Mouse (Mus musculus): ENCODE data around the gene Gtsf2. TPM values are rescaled to one million over a fixed set of nuclear protein-coding genes. Genes with fewer than 3 reads are reported as not detected.

Gtsf2 gene
- polyA plus RNA-seq (2012; fragmentation: generic; extraction: Trizol): not detected

DNA sequence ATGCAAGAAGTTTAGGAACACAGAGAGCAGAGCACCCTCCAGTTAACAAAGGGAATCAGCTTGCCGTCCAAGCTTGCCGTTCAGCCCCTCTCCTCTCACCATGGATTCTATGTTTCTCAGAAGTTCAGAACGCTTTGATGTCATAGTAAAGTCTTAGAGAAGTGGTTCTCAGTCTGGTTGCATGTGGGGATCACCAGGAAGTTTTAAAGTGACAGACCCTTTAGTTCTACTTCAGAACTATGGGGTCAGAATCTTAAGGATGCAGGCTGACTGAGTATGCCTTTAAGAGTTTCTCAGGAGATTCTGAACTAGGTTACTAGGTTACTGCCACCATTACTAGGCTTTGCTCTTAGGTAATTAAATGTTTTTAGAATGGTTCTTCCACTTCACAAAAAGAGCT is at the start of gene Gtsf2:
Gene Gtsf2 (minus strand): TSS at position 101 of the 400 bp plus-strand sequence.
- Histone ChIP-seq H3K36me3 (ENCODE audit: control insufficient read depth, insufficient read depth) (no peaks in the 10 kb centered on the region), H3K4me3 (no peak within 1 kb of the TSS)
- TF ChIP-seq SRF (IDR thresholded peaks at IDR 0.05; ENCODE audit: control insufficient read depth, insufficient read length, low read depth) (no peak), E2F4 (IDR thresholded peaks at IDR 0.05; ENCODE audit: insufficient read depth) (no peak), MAX (IDR thresholded peaks at IDR 0.05; ENCODE audit: low read depth) (no peak), POLR2A (IDR thresholded peaks at IDR 0.05; ENCODE audit: insufficient read length, low read depth) (no peak), REST (IDR thresholded peaks at IDR 0.05; ENCODE audit: insufficient read depth, insufficient read length) (no peak), USF1 (IDR thresholded peaks at IDR 0.05; ENCODE audit: low read depth) (no peak)

DNA sequence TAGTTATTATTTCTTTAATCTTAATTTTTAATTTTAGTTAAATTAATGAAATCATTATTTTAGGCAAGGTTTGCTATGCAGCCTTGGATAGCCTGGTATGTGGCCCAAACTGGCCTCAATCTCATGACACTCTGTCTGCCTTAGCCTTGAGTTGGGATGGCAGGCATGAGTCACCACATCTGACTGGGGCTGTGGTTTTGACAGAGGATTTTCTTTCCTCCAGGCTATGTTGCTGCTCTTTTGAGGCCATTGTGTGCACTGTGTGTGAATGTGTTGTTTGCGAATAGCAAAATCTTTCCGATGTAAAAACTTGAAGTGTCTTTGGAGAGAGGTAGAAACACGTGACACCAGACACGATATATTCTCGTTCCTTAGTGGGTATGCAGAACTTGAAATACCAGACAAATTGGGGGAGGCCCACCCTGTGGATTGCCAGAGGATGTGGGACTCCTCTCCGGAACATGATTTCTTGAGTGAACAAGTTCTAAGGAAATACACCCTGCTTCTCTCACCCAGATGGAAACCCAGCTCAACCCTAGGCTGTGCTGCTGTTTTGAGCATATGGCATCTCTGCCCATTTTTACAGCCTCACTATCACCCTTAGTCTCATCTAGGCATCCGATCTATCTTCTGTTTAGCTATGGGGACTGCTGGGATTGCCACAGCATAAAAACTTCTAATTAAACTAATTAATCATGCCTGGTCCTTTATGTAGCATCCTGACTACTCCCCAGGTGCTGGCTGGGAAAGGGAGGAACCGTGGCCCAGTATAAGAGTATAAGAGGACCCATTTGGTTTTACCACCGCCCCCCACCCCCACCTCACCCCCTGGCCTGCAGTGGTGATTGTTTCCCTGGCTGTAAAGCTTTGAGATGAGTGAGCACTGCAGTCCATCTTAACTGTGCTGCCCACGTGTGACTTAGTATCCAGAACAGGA is 48.2 kb upstream of the Gtsf2 start:
- TF ChIP-seq MYOD1 (IDR thresholded peaks at IDR 0.05; ENCODE audit: control insufficient read depth in 1 of 3, insufficient read length in 2 of 3, low read depth in 2 of 3) (peak in 2 of 3 experiments; percentile 1 to 37), MAX (IDR thresholded peaks at IDR 0.05; ENCODE audit: low read depth) (peak; percentile 23), REST (IDR thresholded peaks at IDR 0.05; ENCODE audit: insufficient read depth, insufficient read length) (no peak), CEBPB (IDR thresholded peaks at IDR 0.05; ENCODE audit: insufficient read depth, poor library complexity, severe bottlenecking) (no peak), TCF3 (IDR thresholded peaks at IDR 0.05; ENCODE audit: insufficient read length, low read depth) (no peak), USF1 (IDR thresholded peaks at IDR 0.05; ENCODE audit: low read depth) (peak; percentile 23), TCF12 (IDR thresholded peaks at IDR 0.05; ENCODE audit: insufficient read depth, poor library complexity, severe bottlenecking) (no peak), POLR2AphosphoS2 (IDR thresholded peaks at IDR 0.05; ENCODE audit: insufficient read length, low read depth) (no peak), MYOG (IDR thresholded peaks at IDR 0.05; ENCODE audit: control insufficient read depth in 1 of 3, insufficient read depth in 1 of 3, insufficient read length in 2 of 3, low read depth in 2 of 3) (peak in 1 of 3 experiments; percentile 43), POLR2A (IDR thresholded peaks at IDR 0.05; ENCODE audit: insufficient read length, low read depth) (no peak), E2F4 (IDR thresholded peaks at IDR 0.05; ENCODE audit: insufficient read depth) (no peak)
- no peak overlapping the region for H3K4me3 ChIP-seq

More for the DNA sequence above, at the start of gene Gtsf2:
- no peaks in the 10 kb centered on the region for H3K27me3 ChIP-seq (ENCODE audit: control insufficient read depth, insufficient read depth, insufficient read length)
- H3K79me2 ChIP-seq (ENCODE audit: control insufficient read depth, insufficient read depth): no peaks in the 10 kb centered on the region
- no peak within 1 kb of the TSS for H3ac ChIP-seq (ENCODE audit: control insufficient read depth, insufficient read length)
- H3K4me2 ChIP-seq (ENCODE audit: low read depth): no peak within 1 kb of the TSS

DNA sequence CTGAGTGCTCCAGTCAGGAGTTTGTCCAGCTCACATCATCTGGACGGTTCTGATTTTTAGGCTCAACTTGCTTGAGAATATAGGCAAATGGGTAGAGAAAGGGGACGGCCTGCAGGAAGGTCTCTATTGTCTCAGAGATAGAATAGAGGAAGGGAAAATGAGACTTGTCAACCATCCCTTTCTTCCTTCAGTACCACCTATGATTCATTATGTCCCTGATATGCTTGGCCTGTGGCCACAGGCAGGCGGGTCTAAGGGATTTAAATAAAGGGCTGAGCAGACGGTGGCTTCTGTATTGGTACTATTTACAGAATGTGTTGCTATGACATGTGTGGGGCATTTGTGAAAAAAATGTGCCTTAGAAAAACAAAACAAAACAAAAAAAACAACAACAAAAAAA is 40.1 kb upstream of the Gtsf2 start:
- no peak overlapping the region for H3ac ChIP-seq (ENCODE audit: control insufficient read depth, insufficient read length)
- no peak overlapping the region for H3K4me3 ChIP-seq
- TF ChIP-seq REST (IDR thresholded peaks at IDR 0.05; ENCODE audit: insufficient read depth, insufficient read length) (no peak), USF1 (IDR thresholded peaks at IDR 0.05; ENCODE audit: low read depth) (no peak), CEBPB (IDR thresholded peaks at IDR 0.05; ENCODE audit: insufficient read depth, poor library complexity, severe bottlenecking) (no peak), MYOG (IDR thresholded peaks at IDR 0.05; ENCODE audit: control insufficient read depth in 1 of 3, insufficient read depth in 1 of 3, insufficient read length in 2 of 3, low read depth in 2 of 3) (no peak), POLR2AphosphoS2 (IDR thresholded peaks at IDR 0.05; ENCODE audit: insufficient read length, low read depth) (no peak), SRF (IDR thresholded peaks at IDR 0.05; ENCODE audit: control insufficient read depth, insufficient read length, low read depth) (no peak), TCF12 (IDR thresholded peaks at IDR 0.05; ENCODE audit: insufficient read depth, poor library complexity, severe bottlenecking) (no peak), POLR2A (IDR thresholded peaks at IDR 0.05; ENCODE audit: insufficient read length, low read depth) (no peak), E2F4 (IDR thresholded peaks at IDR 0.05; ENCODE audit: insufficient read depth) (no peak), MAX (IDR thresholded peaks at IDR 0.05; ENCODE audit: low read depth) (no peak), TCF3 (IDR thresholded peaks at IDR 0.05; ENCODE audit: insufficient read length, low read depth) (no peak), MYOD1 (IDR thresholded peaks at IDR 0.05; ENCODE audit: control insufficient read depth in 1 of 3, insufficient read length in 2 of 3, low read depth in 2 of 3) (no peak)
- H3K27me3 ChIP-seq (ENCODE audit: control insufficient read depth, insufficient read depth, insufficient read length): peaks cover 8% of the 10 kb centered on the region
- H3K79me2 ChIP-seq (ENCODE audit: control insufficient read depth, insufficient read depth): no peaks in the 10 kb centered on the region
- H3K4me2 ChIP-seq (ENCODE audit: low read depth): no peak overlapping the region
- no peaks in the 10 kb centered on the region for H3K36me3 ChIP-seq (ENCODE audit: control insufficient read depth, insufficient read depth)

More for the DNA sequence above, 48.2 kb upstream of the Gtsf2 start:
- Histone ChIP-seq H3K27me3 (ENCODE audit: control insufficient read depth, insufficient read depth, insufficient read length) (no peaks in the 10 kb centered on the region), H3K4me2 (ENCODE audit: low read depth) (peak overlapping the region; percentile 75), H3K36me3 (ENCODE audit: control insufficient read depth, insufficient read depth) (no peaks in the 10 kb centered on the region), H3ac (ENCODE audit: control insufficient read depth, insufficient read length) (no peak overlapping the region), H3K79me2 (ENCODE audit: control insufficient read depth, insufficient read depth) (no peaks in the 10 kb centered on the region)

DNA sequence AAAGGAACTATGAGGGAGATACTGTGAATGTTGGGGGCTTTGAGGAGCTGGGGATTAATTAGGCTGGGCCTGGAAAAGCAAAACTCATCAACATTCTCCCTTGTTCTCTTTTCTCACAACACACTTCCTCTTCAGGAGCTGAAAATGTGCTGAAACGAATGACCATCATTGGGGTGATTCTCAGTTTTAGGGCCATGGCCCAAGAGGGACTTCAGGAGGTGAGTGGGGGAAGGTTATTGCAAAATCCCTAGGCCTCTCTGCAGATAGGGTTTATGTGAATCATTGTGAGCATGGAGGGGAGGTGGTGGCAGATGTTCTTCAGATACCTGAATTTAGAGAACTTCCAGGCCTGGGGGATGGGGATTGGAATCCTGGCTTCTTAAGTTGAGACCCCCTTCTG is 38.4 kb upstream of the Gtsf2 start:
- Histone ChIP-seq H3ac (ENCODE audit: control insufficient read depth, insufficient read length) (no peak overlapping the region), H3K4me3 (no peak overlapping the region), H3K36me3 (ENCODE audit: control insufficient read depth, insufficient read depth) (no peaks in the 10 kb centered on the region), H3K79me2 (ENCODE audit: control insufficient read depth, insufficient read depth) (no peaks in the 10 kb centered on the region), H3K27me3 (ENCODE audit: control insufficient read depth, insufficient read depth, insufficient read length) (peaks cover 8% of the 10 kb centered on the region), H3K4me2 (ENCODE audit: low read depth) (no peak overlapping the region)
- no peak for TF ChIP-seq POLR2A (IDR thresholded peaks at IDR 0.05; ENCODE audit: insufficient read length, low read depth)
- no peak for TF ChIP-seq POLR2AphosphoS2 (IDR thresholded peaks at IDR 0.05; ENCODE audit: insufficient read length, low read depth)
- TF ChIP-seq TCF3 (IDR thresholded peaks at IDR 0.05; ENCODE audit: insufficient read length, low read depth): no peak
- TF ChIP-seq MYOD1 (IDR thresholded peaks at IDR 0.05; ENCODE audit: control insufficient read depth in 1 of 3, insufficient read length in 2 of 3, low read depth in 2 of 3): no peak
- no peak for TF ChIP-seq CEBPB (IDR thresholded peaks at IDR 0.05; ENCODE audit: insufficient read depth, poor library complexity, severe bottlenecking)
- TF ChIP-seq SRF (IDR thresholded peaks at IDR 0.05; ENCODE audit: control insufficient read depth, insufficient read length, low read depth): no peak
- no peak for TF ChIP-seq E2F4 (IDR thresholded peaks at IDR 0.05; ENCODE audit: insufficient read depth)
- no peak for TF ChIP-seq MYOG (IDR thresholded peaks at IDR 0.05; ENCODE audit: control insufficient read depth in 1 of 3, insufficient read depth in 1 of 3, insufficient read length in 2 of 3, low read depth in 2 of 3)
- no peak for TF ChIP-seq MAX (IDR thresholded peaks at IDR 0.05; ENCODE audit: low read depth)
- no peak for TF ChIP-seq TCF12 (IDR thresholded peaks at IDR 0.05; ENCODE audit: insufficient read depth, poor library complexity, severe bottlenecking)
- TF ChIP-seq REST (IDR thresholded peaks at IDR 0.05; ENCODE audit: insufficient read depth, insufficient read length): no peak
- no peak for TF ChIP-seq USF1 (IDR thresholded peaks at IDR 0.05; ENCODE audit: low read depth)
